Comparison of ENCODE assay signal across 12 mouse cellular contexts in the genomic region with DNA sequence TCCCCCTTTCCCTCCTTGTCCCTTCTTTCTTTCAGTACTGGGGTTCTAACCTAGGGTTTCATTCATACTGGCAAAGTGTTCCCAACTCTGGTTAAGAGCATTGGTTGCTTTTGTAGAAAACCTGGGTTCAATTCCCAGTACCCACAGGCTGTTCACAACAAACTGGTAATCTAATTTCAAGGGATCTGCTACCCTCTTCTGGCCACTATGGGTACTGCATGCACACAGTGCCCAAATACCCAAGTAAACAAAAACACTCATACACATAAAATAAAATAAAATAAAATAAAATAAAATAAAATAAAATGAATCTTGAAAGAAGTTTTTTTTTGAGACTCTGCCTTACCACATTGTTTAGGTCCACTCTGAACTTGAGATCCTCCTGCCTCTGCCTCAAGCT.
DNase-seq lines count a peak whose midpoint lies in the region; ATAC-seq and TF ChIP-seq lines count a peak whose summit lies in the region.
"Had no signal": no experiment of that assay in that cellular context is flagged by ENCODE, and none has a peak within 500 bp of the region (broad histone marks: within the 10 kb centered on the region; RNA-seq: fewer than 3 reads in every experiment).

No protein-coding gene starts in this region.

- H3K4me3 ChIP-seq in gastrocnemius, adult 2 months: no peak overlapping the region
- no peak overlapping the region for H3K4me3 ChIP-seq in lung, embryonic 14.5 days (ENCODE audit: low read depth, low read length)
- H3K4me3 ChIP-seq: heart, embryonic 13.5 days; midbrain, embryonic 13.5 days had no signal

- no peak overlapping the region for H3K4me2 ChIP-seq in lung, embryonic 14.5 days
- H3K4me2 ChIP-seq: heart, embryonic 13.5 days; midbrain, embryonic 13.5 days had no signal

- no peaks in the 10 kb centered on the region for H3K36me3 ChIP-seq in lung, embryonic 14.5 days (ENCODE audit: insufficient read depth)
- H3K36me3 ChIP-seq: G1E; heart, embryonic 13.5 days; midbrain, embryonic 13.5 days had no signal

- H3K9me3 ChIP-seq in lung, embryonic 14.5 days (ENCODE audit: low read depth, low read length): no peaks in the 10 kb centered on the region; the same call in 1 of the 2 replicates
- H3K9me3 ChIP-seq: midbrain, embryonic 13.5 days had no signal

- H3K27ac ChIP-seq in gastrocnemius, adult 2 months: no peak overlapping the region
- no peak overlapping the region for H3K27ac ChIP-seq in lung, embryonic 14.5 days (ENCODE audit: low read depth)
- H3K27ac ChIP-seq: heart, embryonic 13.5 days; midbrain, embryonic 13.5 days had no signal

- TF ChIP-seq CTCF in gastrocnemius, adult 2 months (IDR thresholded peaks at IDR 0.05): peak; percentile 68
- peak; percentile 66 for TF ChIP-seq CTCF in lung, embryonic 14.5 days (IDR thresholded peaks at IDR 0.05; ENCODE audit: low read depth)

- no peaks in the 10 kb centered on the region for H3K27me3 ChIP-seq in lung, embryonic 14.5 days (ENCODE audit: insufficient read depth, low read length)
- H3K27me3 ChIP-seq: midbrain, embryonic 13.5 days had no signal

- intact Hi-C loops in gastrocnemius, adult 2 months (cut with DNase I): no loop called here
- intact Hi-C loops in gastrocnemius, postnatal 14 days (cut with DNase I; ENCODE audit: low total_unique reads): loop anchor here (10.0 kb wide), 1 partner anchor 233 kb away; no protein-coding TSS in a partner anchor

- 0 out of 2 replicates have a peak, but pooled peaks cover 6% of the 10 kb centered on the region for H3K4me1 ChIP-seq in lung, embryonic 14.5 days (ENCODE audit: insufficient read depth)

- no peak overlapping the region for H3K9ac ChIP-seq in lung, embryonic 14.5 days
- H3K9ac ChIP-seq: heart, embryonic 13.5 days; midbrain, embryonic 13.5 days had no signal

- no peak for DNase-seq in gastrocnemius, adult 2 months
- no peak for DNase-seq in gastrocnemius, postnatal 14 days
- peak; percentile 25 for DNase-seq in lung, embryonic 14.5 days
- DNase-seq in lung, postnatal 4 days: no peak
- peak; percentile 12 for DNase-seq in c-Kit-negative CD71-positive TER-119-positive erythroid progenitor cells, embryonic 14.5 days (ENCODE audit: low read depth, low spot score)
- DNase-seq in thymus, postnatal 0 days (ENCODE audit: low spot score): peak; percentile 24
- DNase-seq in adrenal gland, postnatal 10 days: no peak
- DNase-seq in cerebellum, adult 9-10 months: no peak
- DNase-seq: cerebellum, adult 11-12 months had no signal

- ATAC-seq in lung, embryonic 14.5 days (ENCODE audit: insufficient read depth): no peak
- ATAC-seq: midbrain, embryonic 13.5 days had no signal

Comparison
In these comparisons a context has a peak if more than half of its experiments do, and no peak if none do; other contexts are left out.
1. DNase-seq: peak in lung, embryonic 14.5 days (single experiment), c-Kit-negative CD71-positive TER-119-positive erythroid progenitor cells, embryonic 14.5 days (single experiment) and thymus, postnatal 0 days (single experiment); none in gastrocnemius, adult 2 months (single experiment), gastrocnemius, postnatal 14 days (single experiment), lung, postnatal 4 days (0 of 2), adrenal gland, postnatal 10 days (single experiment) and cerebellum, adult 9-10 months (single experiment).